Mouse (Mus musculus): ENCODE results near the gene Cnr2. TPM values are rescaled to one million over a fixed set of nuclear protein-coding genes. Genes with fewer than 3 reads are reported as not detected.

Gene Cnr2
- polyA plus RNA-seq, 1 experiment from 2014 or later: 0.14 TPM

GRCm38 (mm10) chr4:135918635-135919279, 23.6 kb downstream of the Cnr2 start:
- Histone ChIP-seq H3K4me2 (replicated peaks; ENCODE audit: low read depth) (peak overlapping the region; percentile 39), H3K9ac (ENCODE audit: low read depth, low read length) (no peak overlapping the region), H3K27ac (ENCODE audit: low read depth, low read length) (peak overlapping the region; percentile 92), H3K4me1 (replicated peaks; ENCODE audit: control insufficient read depth, insufficient read depth, low read length) (peaks cover 14% of the 10 kb centered on the region), H3K9me3 (ENCODE audit: control insufficient read depth) (no peaks in the 10 kb centered on the region), H3K4me3 (ENCODE audit: low read depth, low read length) (no peak overlapping the region), H3K36me3 (ENCODE audit: control insufficient read depth, insufficient read depth) (peaks cover 7% of the 10 kb centered on the region), H3K27me3 (replicated peaks; ENCODE audit: control insufficient read depth, insufficient read depth, low read length) (no peaks in the 10 kb centered on the region)
- TF ChIP-seq CTCF (IDR thresholded peaks at IDR 0.05; ENCODE audit: low read depth): no peak
- WGBS: 48% methylated on average over 13 of the region's 13 CpGs
- ATAC-seq: peak; percentile 76

GRCm38 (mm10) chr4:135919280-135919639, 24.1 kb downstream of the Cnr2 start:
- Histone ChIP-seq H3K4me2 (replicated peaks; ENCODE audit: low read depth) (peak overlapping the region; percentile 39), H3K4me1 (replicated peaks; ENCODE audit: control insufficient read depth, insufficient read depth, low read length) (peaks cover 14% of the 10 kb centered on the region), H3K27me3 (replicated peaks; ENCODE audit: control insufficient read depth, insufficient read depth, low read length) (no peaks in the 10 kb centered on the region), H3K9ac (ENCODE audit: low read depth, low read length) (no peak overlapping the region), H3K27ac (ENCODE audit: low read depth, low read length) (peak overlapping the region; percentile 92), H3K36me3 (ENCODE audit: control insufficient read depth, insufficient read depth) (peaks cover 10% of the 10 kb centered on the region), H3K9me3 (ENCODE audit: control insufficient read depth) (no peaks in the 10 kb centered on the region), H3K4me3 (ENCODE audit: low read depth, low read length) (no peak overlapping the region)
- WGBS: 51% methylated on average over 3 of the region's 3 CpGs
- no peak for TF ChIP-seq CTCF (IDR thresholded peaks at IDR 0.05; ENCODE audit: low read depth)
- ATAC-seq: peak; percentile 79

- WGBS: 1% methylated on average over 60 of the region's 60 CpGs
- peak within 1 kb of the TSS; percentile 86 for H3K9ac ChIP-seq (ENCODE audit: low read depth, low read length)
- peaks cover 14% of the 10 kb centered on the region for H3K36me3 ChIP-seq (ENCODE audit: control insufficient read depth, insufficient read depth)
- H3K4me3 ChIP-seq (ENCODE audit: low read depth, low read length): peak within 1 kb of the TSS; percentile 85
- ATAC-seq: peak; percentile 74
- peak within 1 kb of the TSS; percentile 92 for H3K27ac ChIP-seq (ENCODE audit: low read depth, low read length)
- H3K4me1 ChIP-seq (replicated peaks; ENCODE audit: control insufficient read depth, insufficient read depth, low read length): peaks cover 14% of the 10 kb centered on the region
- no peaks in the 10 kb centered on the region for H3K9me3 ChIP-seq (ENCODE audit: control insufficient read depth)
- H3K27me3 ChIP-seq (replicated peaks; ENCODE audit: control insufficient read depth, insufficient read depth, low read length): no peaks in the 10 kb centered on the region
- H3K4me2 ChIP-seq (replicated peaks; ENCODE audit: low read depth): peak within 1 kb of the TSS; percentile 79
- TF ChIP-seq CTCF (IDR thresholded peaks at IDR 0.05; ENCODE audit: low read depth): peak; percentile 90
Measured at GRCm38 (mm10) chr4:135920304-135921241, 25.4 kb downstream of the Cnr2 start, which contains the start of gene Fuca1. TSS of gene Fuca1 (plus strand) at chr4:135920735.

GRCm38 (mm10) chr4:135921257-135922120, 26.3 kb downstream of the Cnr2 start:
- no peaks in the 10 kb centered on the region for H3K9me3 ChIP-seq (ENCODE audit: control insufficient read depth)
- peak overlapping the region; percentile 85 for H3K4me3 ChIP-seq (ENCODE audit: low read depth, low read length)
- TF ChIP-seq CTCF (IDR thresholded peaks at IDR 0.05; ENCODE audit: low read depth): no peak
- peak overlapping the region; percentile 79 for H3K4me2 ChIP-seq (replicated peaks; ENCODE audit: low read depth)
- H3K4me1 ChIP-seq (replicated peaks; ENCODE audit: control insufficient read depth, insufficient read depth, low read length): peaks cover 14% of the 10 kb centered on the region
- ATAC-seq: peak; percentile 27; the same call in 1 of the 2 replicates
- H3K27me3 ChIP-seq (replicated peaks; ENCODE audit: control insufficient read depth, insufficient read depth, low read length): no peaks in the 10 kb centered on the region
- WGBS: 1% methylated on average over 26 of the region's 26 CpGs
- peaks cover 24% of the 10 kb centered on the region for H3K36me3 ChIP-seq (ENCODE audit: control insufficient read depth, insufficient read depth)
- H3K9ac ChIP-seq (ENCODE audit: low read depth, low read length): peak overlapping the region; percentile 86
- H3K27ac ChIP-seq (ENCODE audit: low read depth, low read length): peak overlapping the region; percentile 90

- H3K4me2 ChIP-seq (replicated peaks; ENCODE audit: low read depth): peak overlapping the region; percentile 79
- WGBS: 41% methylated on average over 1 of the region's 1 CpGs
- H3K36me3 ChIP-seq (ENCODE audit: control insufficient read depth, insufficient read depth): peaks cover 29% of the 10 kb centered on the region
- peaks cover 14% of the 10 kb centered on the region for H3K4me1 ChIP-seq (replicated peaks; ENCODE audit: control insufficient read depth, insufficient read depth, low read length)
- H3K9ac ChIP-seq (ENCODE audit: low read depth, low read length): peak overlapping the region; percentile 86; the same call in 1 of the 2 replicates
- no peaks in the 10 kb centered on the region for H3K27me3 ChIP-seq (replicated peaks; ENCODE audit: control insufficient read depth, insufficient read depth, low read length)
- H3K27ac ChIP-seq (ENCODE audit: low read depth, low read length): peak overlapping the region; percentile 90; the same call in 1 of the 2 replicates
- H3K4me3 ChIP-seq (ENCODE audit: low read depth, low read length): peak overlapping the region; percentile 85
- ATAC-seq: no peak
- TF ChIP-seq CTCF (IDR thresholded peaks at IDR 0.05; ENCODE audit: low read depth): no peak
- no peaks in the 10 kb centered on the region for H3K9me3 ChIP-seq (ENCODE audit: control insufficient read depth)
Measured at GRCm38 (mm10) chr4:135922190-135922589, 27.0 kb downstream of the Cnr2 start.

All from intestine, postnatal 0 days (tissue).